Mouse (Mus musculus): Measurements from ENCODE around the gene Smchd1. TPM values are rescaled to one million over a fixed set of nuclear protein-coding genes. Genes with fewer than 3 reads are reported as not detected.

The Smchd1 gene
- polyA plus RNA-seq, 1 experiment from 2014 or later = 24.9 TPM

GRCm38 (mm10) chr17:71317571-71317970 lies 157.6 kb downstream of the Smchd1 start:
- no peaks in the 10 kb centered on the region for H3K36me3 ChIP-seq (ENCODE audit: insufficient read depth, low read length)
- 93% methylated on average over 4 of the region's 4 CpGs for WGBS

GRCm38 (mm10) chr17:71314315-71314714 lies 160.8 kb downstream of the Smchd1 start:
- Histone ChIP-seq H3K36me3 (ENCODE audit: insufficient read depth, low read length) (no peaks in the 10 kb centered on the region), H3K27me3 (replicated peaks; ENCODE audit: insufficient read depth, low read length) (peaks cover 13% of the 10 kb centered on the region; the same call in 1 of the 2 replicates), H3K4me3 (ENCODE audit: low read depth, low read length) (no peak overlapping the region), H3K4me1 (ENCODE audit: insufficient read depth, low read depth, low read length) (0 out of 2 replicates have a peak, but pooled peaks cover 2% of the 10 kb centered on the region), H3K27ac (ENCODE audit: low read length) (no peak overlapping the region), H3K4me2 (replicated peaks; ENCODE audit: low read depth, low read length) (no peak overlapping the region), H3K9ac (replicated peaks; ENCODE audit: low read depth) (no peak overlapping the region), H3K9me3 (ENCODE audit: low read length) (no peaks in the 10 kb centered on the region)
- DNase-seq (ENCODE audit: low spot score) (no peak), ATAC-seq (no peak)
- WGBS = 71% methylated on average over 4 of the region's 4 CpGs
- no peak for TF ChIP-seq EP300 (IDR thresholded peaks at IDR 0.05)
- TF ChIP-seq CTCF (IDR thresholded peaks at IDR 0.05) = no peak

More at GRCm38 (mm10) chr17:71317571-71317970, 157.6 kb downstream of the Smchd1 start:
- Histone ChIP-seq H3K27ac (ENCODE audit: low read length) (no peak overlapping the region), H3K4me3 (ENCODE audit: low read depth, low read length) (no peak overlapping the region), H3K9me3 (ENCODE audit: low read length) (no peaks in the 10 kb centered on the region), H3K4me2 (replicated peaks; ENCODE audit: low read depth, low read length) (no peak overlapping the region), H3K4me1 (ENCODE audit: insufficient read depth, low read depth, low read length) (no peaks in the 10 kb centered on the region), H3K27me3 (replicated peaks; ENCODE audit: insufficient read depth, low read length) (no peaks in the 10 kb centered on the region), H3K9ac (replicated peaks; ENCODE audit: low read depth) (no peak overlapping the region)
- TF ChIP-seq CTCF (IDR thresholded peaks at IDR 0.05) (no peak), EP300 (IDR thresholded peaks at IDR 0.05) (no peak)
- no peak for DNase-seq (ENCODE audit: low spot score)
- ATAC-seq = no peak

GRCm38 (mm10) chr17:71311340-71312171 lies 163.6 kb downstream of the Smchd1 start, which contains the start of gene Emilin2:
TSS of gene Emilin2 (minus strand) at chr17:71311978.
- Histone ChIP-seq H3K4me1 (ENCODE audit: insufficient read depth, low read depth, low read length) (0 out of 2 replicates have a peak, but pooled peaks cover 2% of the 10 kb centered on the region), H3K27ac (ENCODE audit: low read length) (no peak within 1 kb of the TSS), H3K9ac (replicated peaks; ENCODE audit: low read depth) (no peak within 1 kb of the TSS; the same call in 1 of the 2 replicates), H3K36me3 (ENCODE audit: insufficient read depth, low read length) (no peaks in the 10 kb centered on the region), H3K4me2 (replicated peaks; ENCODE audit: low read depth, low read length) (peak within 1 kb of the TSS; percentile 91), H3K27me3 (replicated peaks; ENCODE audit: insufficient read depth, low read length) (peaks cover 13% of the 10 kb centered on the region; the same call in 1 of the 2 replicates), H3K4me3 (ENCODE audit: low read depth, low read length) (peak within 1 kb of the TSS; percentile 55), H3K9me3 (ENCODE audit: low read length) (no peaks in the 10 kb centered on the region)
- 5% methylated on average over 20 of the region's 20 CpGs for WGBS
- no peak for TF ChIP-seq EP300 (IDR thresholded peaks at IDR 0.05)
- peak; percentile 64 for TF ChIP-seq CTCF (IDR thresholded peaks at IDR 0.05)
- ATAC-seq (no peak), DNase-seq (ENCODE audit: low spot score) (peak; percentile 62)

- H3K4me2 ChIP-seq (replicated peaks; ENCODE audit: low read depth, low read length) = peak overlapping the region; percentile 91
- no peaks in the 10 kb centered on the region for H3K9me3 ChIP-seq (ENCODE audit: low read length)
- TF ChIP-seq CTCF (IDR thresholded peaks at IDR 0.05) = no peak
- TF ChIP-seq EP300 (IDR thresholded peaks at IDR 0.05) = no peak
- H3K9ac ChIP-seq (replicated peaks; ENCODE audit: low read depth) = no peak overlapping the region; the same call in 1 of the 2 replicates
- H3K4me1 ChIP-seq (ENCODE audit: insufficient read depth, low read depth, low read length) = 0 out of 2 replicates have a peak, but pooled peaks cover 2% of the 10 kb centered on the region
- WGBS = under 1% methylated on average over 45 of the region's 67 CpGs
- H3K27me3 ChIP-seq (replicated peaks; ENCODE audit: insufficient read depth, low read length) = peaks cover 13% of the 10 kb centered on the region; the same call in 1 of the 2 replicates
- H3K4me3 ChIP-seq (ENCODE audit: low read depth, low read length) = peak overlapping the region; percentile 55
- no peaks in the 10 kb centered on the region for H3K36me3 ChIP-seq (ENCODE audit: insufficient read depth, low read length)
- DNase-seq (ENCODE audit: low spot score) (peak; percentile 34), ATAC-seq (peak; percentile 53)
- no peak overlapping the region for H3K27ac ChIP-seq (ENCODE audit: low read length)
Measured at GRCm38 (mm10) chr17:71310486-71311339, 164.4 kb downstream of the Smchd1 start.

- no peak overlapping the region for H3K27ac ChIP-seq (ENCODE audit: low read length)
- ATAC-seq (no peak), DNase-seq (ENCODE audit: low spot score) (no peak)
- peak overlapping the region; percentile 55 for H3K4me3 ChIP-seq (ENCODE audit: low read depth, low read length)
- H3K9ac ChIP-seq (replicated peaks; ENCODE audit: low read depth) = no peak overlapping the region; the same call in 1 of the 2 replicates
- no peaks in the 10 kb centered on the region for H3K9me3 ChIP-seq (ENCODE audit: low read length)
- H3K4me1 ChIP-seq (ENCODE audit: insufficient read depth, low read depth, low read length) = 0 out of 2 replicates have a peak, but pooled peaks cover 2% of the 10 kb centered on the region
- H3K4me2 ChIP-seq (replicated peaks; ENCODE audit: low read depth, low read length) = peak overlapping the region; percentile 91
- 10% methylated on average over 23 of the region's 23 CpGs for WGBS
- H3K27me3 ChIP-seq (replicated peaks; ENCODE audit: insufficient read depth, low read length) = peaks cover 13% of the 10 kb centered on the region; the same call in 1 of the 2 replicates
- TF ChIP-seq CTCF (IDR thresholded peaks at IDR 0.05) = no peak
- no peak for TF ChIP-seq EP300 (IDR thresholded peaks at IDR 0.05)
- no peaks in the 10 kb centered on the region for H3K36me3 ChIP-seq (ENCODE audit: insufficient read depth, low read length)
Measured at GRCm38 (mm10) chr17:71309711-71310485, 165.2 kb downstream of the Smchd1 start.
